12 mouse cellular contexts compared by ENCODE assay signal in genomic region chr15:103462539-103463261, GRCm38 (mm10). TPM values are rescaled to one million over a fixed set of nuclear protein-coding genes. Genes with fewer than 3 reads are reported as not detected.
DNase-seq lines count a peak whose midpoint lies in the region; ATAC-seq lines count a peak whose summit lies in the region.
"Had no signal": no experiment of that assay in that cellular context is flagged by ENCODE, and none has a peak within 500 bp of the region (broad histone marks: within the 10 kb centered on the region; RNA-seq: fewer than 3 reads in every experiment).

No protein-coding gene starts in this region.

- DNase-seq in kidney, postnatal 10 days, result peak; percentile 14
- DNase-seq in retina, postnatal 1 day, result peak; percentile 32
- no peak for DNase-seq in retina, embryonic 14.5 days (ENCODE audit: low spot score)
- peak; percentile 2 to 13 for DNase-seq in heart, postnatal 10 days
- DNase-seq: cerebellum, adult 11-12 months had no signal

- H3K36me3 ChIP-seq in kidney, embryonic 15.5 days, result no peaks in the 10 kb centered on the region
- no peaks in the 10 kb centered on the region for H3K36me3 ChIP-seq in stomach, embryonic 16.5 days (ENCODE audit: control insufficient read depth, insufficient read depth, low read length)
- H3K36me3 ChIP-seq in hindbrain, embryonic 16.5 days (ENCODE audit: control insufficient read depth, insufficient read depth, low read length), result no peaks in the 10 kb centered on the region

- ATAC-seq in kidney, embryonic 15.5 days (replicated peaks; ENCODE audit: low FRiP score), result no peak
- peak; percentile 64; the same call in 1 of the 2 replicates for ATAC-seq in stomach, embryonic 16.5 days (ENCODE audit: insufficient read depth, low FRiP score)
- no peak; the same call in 1 of the 2 replicates for ATAC-seq in hindbrain, embryonic 16.5 days
- ATAC-seq: intestine, embryonic 16.5 days; lung, postnatal 0 days had no signal

- H3K4me1 ChIP-seq in kidney, embryonic 15.5 days, result no peaks in the 10 kb centered on the region
- peaks cover 4% of the 10 kb centered on the region; the same call in 1 of the 2 replicates for H3K4me1 ChIP-seq in stomach, embryonic 16.5 days (ENCODE audit: control insufficient read depth, insufficient read depth, low read length)
- H3K4me1 ChIP-seq in hindbrain, embryonic 16.5 days (ENCODE audit: control insufficient read depth, insufficient read depth, low read depth, low read length), result no peaks in the 10 kb centered on the region

- 73% methylated on average over 7 of the region's 7 CpGs for WGBS in kidney, embryonic 15.5 days
- WGBS in stomach, embryonic 16.5 days, result 46% methylated on average over 7 of the region's 7 CpGs
- 66% methylated on average over 7 of the region's 7 CpGs for WGBS in hindbrain, embryonic 16.5 days

- H3K4me3 ChIP-seq in kidney, embryonic 15.5 days (replicated peaks), result no peak overlapping the region
- no peak overlapping the region for H3K4me3 ChIP-seq in stomach, embryonic 16.5 days (replicated peaks; ENCODE audit: low read length)
- no peak overlapping the region for H3K4me3 ChIP-seq in hindbrain, embryonic 16.5 days (ENCODE audit: low read length)

- H3K27me3 ChIP-seq in kidney, embryonic 15.5 days, result no peaks in the 10 kb centered on the region
- H3K27me3 ChIP-seq in stomach, embryonic 16.5 days (ENCODE audit: control insufficient read depth, insufficient read depth, low read length), result no peaks in the 10 kb centered on the region
- no peaks in the 10 kb centered on the region for H3K27me3 ChIP-seq in hindbrain, embryonic 16.5 days (replicated peaks; ENCODE audit: control insufficient read depth, insufficient read depth, low read length)

- no peak overlapping the region for H3K4me2 ChIP-seq in kidney, embryonic 15.5 days
- H3K4me2 ChIP-seq in stomach, embryonic 16.5 days (ENCODE audit: low read depth, low read length), result no peak overlapping the region; the same call in 1 of the 2 replicates
- no peak overlapping the region for H3K4me2 ChIP-seq in hindbrain, embryonic 16.5 days (ENCODE audit: low read length)

- intact Hi-C loops in heart, postnatal 10 days (cut with DNase I), result no loop called here

- no peak overlapping the region for H3K9ac ChIP-seq in kidney, embryonic 15.5 days
- no peak overlapping the region for H3K9ac ChIP-seq in stomach, embryonic 16.5 days (ENCODE audit: low read length)
- H3K9ac ChIP-seq in hindbrain, embryonic 16.5 days (ENCODE audit: low read depth, low read length), result no peak overlapping the region

- H3K27ac ChIP-seq in kidney, embryonic 15.5 days, result no peak overlapping the region
- H3K27ac ChIP-seq in stomach, embryonic 16.5 days (ENCODE audit: low read length), result peak overlapping the region; percentile 72
- no peak overlapping the region; the same call in 1 of the 2 replicates for H3K27ac ChIP-seq in hindbrain, embryonic 16.5 days (ENCODE audit: low read depth, low read length)

- H3K9me3 ChIP-seq in kidney, embryonic 15.5 days (replicated peaks), result no peaks in the 10 kb centered on the region
- no peaks in the 10 kb centered on the region for H3K9me3 ChIP-seq in stomach, embryonic 16.5 days (replicated peaks; ENCODE audit: control insufficient read depth, low read length)
- no peaks in the 10 kb centered on the region for H3K9me3 ChIP-seq in hindbrain, embryonic 16.5 days (ENCODE audit: control insufficient read depth, low read length)

RNA-seq across cellular contexts. Expression of gene Nckap1l, which starts 9.1 kb away (rescaled TPM):
- 1.7 and 1.9 TPM in 2 replicates for polyA plus RNA-seq in kidney, embryonic 15.5 days (2015; fragmentation: Nextera tagmentation; extraction: Ambion mirVana)
- 1 to 10 TPM; 3.7 to 4.2 TPM for total RNA-seq in heart, postnatal 10 days (2021)
- 4.5 and 4.6 TPM in 2 replicates for polyA plus RNA-seq in stomach, embryonic 16.5 days (2015; fragmentation: Nextera tagmentation; extraction: Ambion mirVana)
- polyA plus RNA-seq in hindbrain, embryonic 16.5 days (2015; fragmentation: Nextera tagmentation; extraction: Ambion mirVana), result 1.7 and 1.9 TPM in 2 replicates

RNA-seq across cellular contexts. Expression of gene Gtsf2, which starts 14.4 kb away (rescaled TPM):
- not detected in 2 replicates for polyA plus RNA-seq in kidney, embryonic 15.5 days (2015; fragmentation: Nextera tagmentation; extraction: Ambion mirVana)
- not detected for total RNA-seq in heart, postnatal 10 days (2021)
- polyA plus RNA-seq in stomach, embryonic 16.5 days (2015; fragmentation: Nextera tagmentation; extraction: Ambion mirVana), result not detected in 2 replicates
- polyA plus RNA-seq in hindbrain, embryonic 16.5 days (2015; fragmentation: Nextera tagmentation; extraction: Ambion mirVana), result 0.45 and 1.0 TPM in 2 replicates
- polyA plus RNA-seq: intestine, embryonic 16.5 days; lung, postnatal 0 days; neural tube, embryonic 11.5 days; urinary bladder, adult 2 months had no signal

RNA-seq across cellular contexts. Expression of gene Gtsf1, which starts 32.4 kb away (rescaled TPM):
- not detected in 2 replicates for polyA plus RNA-seq in kidney, embryonic 15.5 days (2015; fragmentation: Nextera tagmentation; extraction: Ambion mirVana)
- under 1 TPM; 0.52 to 0.53 TPM for total RNA-seq in heart, postnatal 10 days (2021)
- not detected in 2 replicates for polyA plus RNA-seq in stomach, embryonic 16.5 days (2015; fragmentation: Nextera tagmentation; extraction: Ambion mirVana)
- 0.31 TPM in 1 of 2 replicates, not detected in the other for polyA plus RNA-seq in hindbrain, embryonic 16.5 days (2015; fragmentation: Nextera tagmentation; extraction: Ambion mirVana)
- polyA plus RNA-seq: intestine, embryonic 16.5 days; lung, postnatal 0 days; neural tube, embryonic 11.5 days had no signal

RNA-seq across cellular contexts. Expression of gene Pde1b, which starts 40.1 kb away (rescaled TPM):
- 4.3 and 4.8 TPM in 2 replicates for polyA plus RNA-seq in kidney, embryonic 15.5 days (2015; fragmentation: Nextera tagmentation; extraction: Ambion mirVana)
- 1 to 10 TPM; 2.7 to 2.8 TPM for total RNA-seq in heart, postnatal 10 days (2021)
- polyA plus RNA-seq in stomach, embryonic 16.5 days (2015; fragmentation: Nextera tagmentation; extraction: Ambion mirVana), result 10.7 and 10.8 TPM in 2 replicates
- polyA plus RNA-seq in hindbrain, embryonic 16.5 days (2015; fragmentation: Nextera tagmentation; extraction: Ambion mirVana), result 89.3 and 91.0 TPM in 2 replicates
